Mouse (Mus musculus) cerebellum, adult 2 months (tissue): ENCODE data around the gene Pbxip1.

Experiments used
- CTCF ChIP-seq: fragments of 200-500 bp; IDR thresholded peaks from 2 replicates; pipeline ENCODE4 v1.5.1; 2011; ENCODE audit warnings: low read depth, mild to moderate bottlenecking, control low read depth, low read length, moderate library complexity, borderline replicate concordance; ENCODE audit not compliant: insufficient read depth
- POLR2A ChIP-seq: fragments of 200-500 bp; IDR thresholded peaks from 2 replicates; pipeline ENCODE4 v1.6.1; 2011; ENCODE audit warnings: low read length, control low read depth, borderline replicate concordance; ENCODE audit not compliant: insufficient read depth

DNA sequence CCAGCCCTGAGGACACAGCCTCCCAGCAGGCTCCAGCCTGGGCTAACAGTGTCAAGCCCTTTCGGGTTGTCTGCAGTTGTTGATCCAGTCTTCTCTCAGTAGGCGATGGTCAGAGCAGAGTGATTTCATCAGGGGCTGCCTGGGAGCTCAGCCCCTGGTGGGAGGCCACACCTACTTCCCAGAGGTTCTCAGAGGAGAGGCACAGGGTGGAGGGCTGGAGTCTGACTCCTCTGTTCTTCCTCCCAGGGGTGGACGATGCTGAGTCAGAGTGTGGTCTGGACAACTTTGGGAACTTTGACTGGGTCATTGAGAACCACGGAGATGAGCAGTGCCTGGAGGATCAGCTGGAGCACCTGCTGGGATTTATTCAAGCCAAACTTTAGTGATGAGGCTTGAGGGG is 31.8 kb downstream of the Pbxip1 start:
- TF ChIP-seq CTCF (no peak), POLR2A (no peak)
